Mouse (Mus musculus): ENCODE data around the gene Adh6a. TPM values are rescaled to one million over a fixed set of nuclear protein-coding genes. Genes with fewer than 3 reads are reported as not detected.

Adh6a gene
- total RNA-seq, 2 experiments from 2014 or later = not detected

DNA sequence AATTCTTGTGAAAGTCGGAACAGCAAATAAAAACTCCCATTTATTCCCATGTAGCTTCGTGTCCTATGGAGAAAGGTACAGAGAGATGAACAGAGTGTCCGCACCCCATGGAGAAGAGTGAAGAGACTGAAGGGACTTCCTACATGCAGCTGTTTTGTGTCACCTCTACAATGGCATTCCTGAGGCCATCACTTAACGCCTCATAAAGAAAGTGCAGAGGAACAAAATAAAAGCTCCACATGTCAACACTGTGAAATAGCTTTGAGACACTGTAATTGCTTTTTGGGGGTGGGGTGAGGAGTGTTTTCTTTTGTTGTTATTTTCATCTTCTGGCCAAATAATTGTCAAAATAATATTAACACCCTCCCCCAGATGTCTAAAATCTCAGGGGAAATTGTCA lies 10.4 kb upstream of the Adh6a start:
- intact Hi-C loops (cut with DNase I) = loop anchor here (5.0 kb wide), 1 partner anchor 80 kb away; no protein-coding TSS in a partner anchor
- no peak overlapping the region for H3K4me3 ChIP-seq
- TF ChIP-seq CTCF (IDR thresholded peaks at IDR 0.05) = no peak
- H3K27ac ChIP-seq = no peak overlapping the region
- no peak for DNase-seq

DNA sequence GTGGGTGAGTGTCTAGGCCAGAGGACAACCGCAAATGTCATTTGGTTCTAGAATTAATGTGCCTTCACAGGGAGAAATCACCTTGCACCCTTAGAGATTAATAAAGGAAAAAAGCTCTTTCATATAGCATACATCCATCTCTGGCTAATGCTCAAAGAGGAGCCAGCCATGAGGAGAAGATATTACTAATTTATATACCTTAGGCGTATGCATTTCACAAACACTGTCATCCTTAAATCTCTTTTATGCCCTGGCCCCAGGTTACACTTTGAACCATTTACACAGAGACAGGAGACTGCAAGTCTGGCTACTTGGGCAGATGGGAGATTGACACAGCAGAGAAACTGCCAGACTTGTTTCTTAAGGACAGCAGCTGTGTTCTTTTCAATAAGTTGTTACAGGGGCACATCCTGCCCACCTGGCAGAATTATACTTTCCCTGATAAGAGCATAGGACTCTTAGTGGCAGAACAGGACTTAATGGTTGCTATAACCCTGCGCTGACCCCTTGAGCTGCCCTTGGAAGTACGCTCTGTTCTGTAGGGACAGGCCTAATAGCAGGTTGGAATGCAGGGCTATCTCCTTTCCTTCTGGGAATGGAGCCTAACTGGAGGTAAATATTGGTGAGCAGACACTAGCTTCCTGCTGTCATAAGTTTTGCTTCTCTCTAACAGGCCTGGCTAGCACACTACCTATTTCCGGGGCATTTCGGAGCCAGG lies 9.2 kb upstream of the Adh6a start:
- Histone ChIP-seq H3K4me3 (no peak overlapping the region), H3K27ac (peak overlapping the region; percentile 80)
- intact Hi-C loops (cut with DNase I) = loop anchor here (5.0 kb wide), 1 partner anchor 82 kb away; no protein-coding TSS in a partner anchor
- peak; percentile 54 for DNase-seq
- TF ChIP-seq CTCF (IDR thresholded peaks at IDR 0.05) = no peak

DNA sequence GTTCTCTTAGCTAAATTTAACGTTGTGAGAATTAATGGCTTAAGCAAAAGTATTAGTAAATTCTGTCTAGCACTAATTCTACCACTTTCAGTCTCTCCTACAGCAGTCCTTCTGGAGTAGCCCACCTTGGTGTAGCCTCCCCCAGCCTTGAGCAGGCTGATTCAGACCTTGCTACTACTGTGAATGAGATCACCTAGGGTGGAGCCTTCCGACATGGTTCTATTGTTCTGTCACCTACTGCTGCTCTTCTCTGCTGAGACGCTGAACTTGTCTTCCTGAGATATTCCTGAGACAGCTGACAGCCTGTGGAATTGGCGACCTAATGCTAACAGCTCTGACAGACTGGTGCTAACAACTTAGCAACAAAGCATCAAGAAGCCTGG lies 8.6 kb upstream of the Adh6a start:
- TF ChIP-seq CTCF (IDR thresholded peaks at IDR 0.05) = no peak
- no peak overlapping the region for H3K4me3 ChIP-seq
- H3K27ac ChIP-seq = peak overlapping the region; percentile 80
- DNase-seq = no peak
- intact Hi-C loops (cut with DNase I) = loop anchor here (5.0 kb wide), 1 partner anchor 82 kb away; no protein-coding TSS in a partner anchor

DNA sequence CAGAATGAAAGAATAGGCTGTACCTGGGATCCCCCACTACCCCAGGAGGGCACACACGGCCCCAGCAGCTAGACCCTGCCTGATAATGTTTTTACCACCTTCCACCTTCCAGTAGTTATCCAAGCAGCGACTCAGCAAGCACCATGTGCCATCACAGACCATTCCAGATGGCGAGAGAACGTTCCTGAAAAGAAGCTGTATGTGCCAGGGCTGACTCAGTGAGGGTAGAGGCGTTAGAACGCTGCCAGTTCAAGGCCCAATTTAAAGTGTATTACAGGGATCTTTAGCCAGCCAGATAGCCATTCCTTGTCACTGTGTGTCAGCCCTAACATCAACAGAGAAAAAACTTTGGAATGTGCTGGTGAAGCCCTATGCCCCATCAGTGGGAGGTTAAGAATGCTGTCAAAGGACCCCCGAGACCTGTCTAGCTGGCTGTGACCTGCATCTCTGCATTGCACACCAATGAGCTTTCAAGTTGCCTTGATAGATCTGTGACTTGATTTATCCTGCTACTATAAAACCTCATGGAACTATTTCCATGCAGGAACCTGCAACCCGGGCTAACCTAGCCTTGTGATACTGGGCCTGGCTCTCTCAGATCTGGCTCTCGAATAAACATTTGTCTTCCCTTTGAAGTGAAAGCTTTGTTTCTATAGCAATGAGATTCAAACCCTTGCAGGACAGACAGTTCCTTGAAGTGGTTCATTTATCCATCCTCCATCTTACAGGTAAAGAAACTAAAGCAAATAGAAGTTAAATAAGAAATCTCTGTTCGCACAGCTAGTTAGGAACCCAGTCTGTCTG lies 7.4 kb upstream of the Adh6a start:
- Histone ChIP-seq H3K27ac (no peak overlapping the region), H3K4me3 (no peak overlapping the region)
- intact Hi-C loops (cut with DNase I) = no loop called here
- no peak for TF ChIP-seq CTCF (IDR thresholded peaks at IDR 0.05)
- DNase-seq = no peak

DNA sequence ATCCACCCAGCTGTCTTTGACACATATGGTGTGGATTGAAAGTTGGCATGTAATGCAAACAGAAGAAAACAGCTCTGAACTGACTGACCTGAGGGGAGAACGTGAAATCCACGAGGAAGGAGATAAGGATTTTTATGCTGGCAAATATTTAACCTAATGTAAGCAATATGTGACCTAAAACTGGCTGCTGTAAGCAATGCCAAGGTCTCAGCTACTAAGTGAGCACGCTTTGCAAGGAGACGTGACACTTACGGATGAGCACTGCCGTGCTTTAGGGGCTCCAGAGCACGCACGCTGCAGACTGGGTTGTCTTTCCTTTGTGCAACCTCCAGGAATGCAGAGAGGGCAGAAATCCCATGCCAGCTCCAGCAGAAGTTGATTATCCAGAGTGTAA lies 6.8 kb upstream of the Adh6a start:
- intact Hi-C loops (cut with DNase I) = no loop called here

DNA sequence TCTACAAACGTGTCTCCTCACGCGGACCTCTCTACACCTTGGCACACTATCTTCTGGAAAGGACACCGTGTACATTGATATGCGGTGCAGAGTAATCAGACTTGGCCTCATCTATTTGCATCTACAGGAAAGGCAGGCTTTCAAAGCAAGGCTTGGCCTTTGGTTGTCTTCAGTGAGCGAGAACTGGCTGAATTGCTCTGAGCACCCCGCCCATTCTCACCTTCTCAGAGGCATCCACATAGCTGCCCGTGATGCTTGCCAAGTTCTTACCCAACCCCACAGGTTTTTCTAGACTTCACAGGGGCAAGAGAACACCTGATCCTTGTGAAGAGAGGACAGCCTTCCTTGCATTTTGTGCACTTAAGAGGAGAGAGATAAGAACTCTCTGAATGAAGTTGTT lies 3.2 kb upstream of the Adh6a start:
- Histone ChIP-seq H3K4me3 (no peak overlapping the region), H3K27ac (no peak overlapping the region)
- TF ChIP-seq CTCF (IDR thresholded peaks at IDR 0.05) = no peak
- DNase-seq = no peak
- intact Hi-C loops (cut with DNase I) = loop anchor here (2.0 kb wide), 1 partner anchor 69 kb away; no protein-coding TSS in a partner anchor

More for the DNA sequence above, 6.8 kb upstream of the Adh6a start:
- H3K27ac ChIP-seq = no peak overlapping the region
- DNase-seq = no peak
- TF ChIP-seq CTCF (IDR thresholded peaks at IDR 0.05) = no peak
- no peak overlapping the region for H3K4me3 ChIP-seq

DNA sequence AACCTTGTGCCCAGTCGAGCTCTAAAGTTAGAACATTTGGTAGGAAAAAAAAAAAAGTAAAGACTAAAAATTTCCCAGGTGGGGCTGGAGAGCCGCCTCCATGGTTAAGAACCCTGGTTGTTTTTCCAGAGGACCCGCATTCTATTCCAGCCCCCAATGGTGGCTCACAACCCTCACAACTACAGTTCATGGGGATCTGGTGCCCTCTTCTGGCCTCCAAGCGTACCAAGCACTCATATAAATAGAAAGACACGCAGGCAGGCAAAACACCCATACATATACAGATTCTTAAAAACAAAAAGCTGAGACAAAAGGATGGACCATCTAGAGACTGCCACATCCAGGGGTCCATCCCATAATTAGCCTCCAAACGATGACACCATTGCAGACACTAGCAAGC lies 2.1 kb upstream of the Adh6a start:
- intact Hi-C loops (cut with DNase I) = loop anchor here (2.0 kb wide), 1 partner anchor 70 kb away; no protein-coding TSS in a partner anchor
- peak; percentile 50 for TF ChIP-seq CTCF (IDR thresholded peaks at IDR 0.05)
- H3K27ac ChIP-seq = no peak overlapping the region
- H3K4me3 ChIP-seq = no peak overlapping the region
- peak; percentile 27 for DNase-seq

DNA sequence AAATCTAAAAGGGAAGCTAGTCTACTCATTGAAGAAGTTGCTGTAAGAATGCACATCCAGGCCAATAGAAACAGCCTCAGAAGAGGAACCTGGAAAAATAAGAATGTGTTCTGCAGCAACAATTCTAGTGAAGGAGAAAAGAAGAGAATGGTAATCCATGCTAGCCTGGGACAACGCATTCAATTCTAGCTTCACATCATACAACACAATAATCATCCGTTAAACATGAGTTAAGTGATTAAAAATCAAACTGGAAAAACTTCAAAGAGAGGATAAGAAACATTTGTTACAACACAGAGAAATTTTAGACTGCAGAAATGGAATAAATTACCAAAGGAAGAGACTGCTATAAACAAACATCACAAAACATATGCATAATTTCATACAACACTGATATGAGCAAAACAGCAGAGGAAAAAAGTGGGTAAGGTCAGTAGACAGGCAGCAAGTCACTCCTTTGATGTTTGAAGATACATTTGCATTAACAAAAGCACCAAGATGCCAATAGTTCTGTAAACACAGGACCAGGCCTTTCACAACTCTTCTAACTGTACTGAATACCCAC lies 3.9 kb downstream of the Adh6a start:
- intact Hi-C loops (cut with DNase I) = no loop called here
- H3K27ac ChIP-seq = no peak overlapping the region
- no peak for DNase-seq
- H3K4me3 ChIP-seq = no peak overlapping the region
- TF ChIP-seq CTCF (IDR thresholded peaks at IDR 0.05) = no peak

DNA sequence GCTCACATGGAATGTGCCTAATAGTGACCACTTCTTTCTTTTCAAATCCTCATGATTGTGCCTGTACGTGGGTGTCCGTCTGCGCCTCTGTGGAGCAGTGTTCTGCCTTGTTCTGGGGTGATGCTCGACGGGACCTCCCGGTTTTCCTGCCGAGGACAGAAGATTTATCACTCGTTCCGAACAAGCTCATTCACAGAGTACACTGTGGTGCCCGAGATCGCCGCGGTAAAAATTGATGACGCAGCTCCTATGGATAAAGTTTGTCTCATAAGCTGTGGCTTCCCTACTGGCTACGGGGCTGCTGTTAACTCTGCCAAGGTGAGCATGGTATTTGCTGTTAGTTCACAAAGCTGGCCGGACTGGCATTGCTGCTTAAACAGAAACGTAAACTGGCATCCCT lies 11.9 kb downstream of the Adh6a start:
- H3K27ac ChIP-seq = no peak overlapping the region
- DNase-seq = no peak
- TF ChIP-seq CTCF (IDR thresholded peaks at IDR 0.05) = no peak
- intact Hi-C loops (cut with DNase I) = no loop called here
- H3K4me3 ChIP-seq = no peak overlapping the region

DNA sequence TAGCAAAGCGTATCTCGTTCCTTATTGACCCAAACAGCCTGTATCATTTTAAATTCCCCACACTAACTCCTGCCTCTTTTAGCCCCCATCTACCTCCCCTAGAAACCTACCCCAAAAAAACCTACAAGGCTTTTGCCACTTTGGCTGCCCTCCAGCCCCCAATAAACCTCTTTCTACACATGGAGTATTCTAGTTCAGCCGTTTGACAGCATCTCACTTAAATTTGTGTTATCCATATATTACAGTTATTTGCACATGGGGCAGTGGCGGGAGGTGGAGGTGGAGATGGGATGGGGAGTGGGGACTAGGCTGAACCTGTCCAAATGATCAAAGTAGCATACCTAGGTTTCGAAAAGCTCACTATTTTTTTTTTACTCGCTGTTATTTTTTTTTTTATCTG lies 12.4 kb downstream of the Adh6a start:
- H3K4me3 ChIP-seq = no peak overlapping the region
- intact Hi-C loops (cut with DNase I) = no loop called here
- no peak for DNase-seq
- H3K27ac ChIP-seq = no peak overlapping the region
- TF ChIP-seq CTCF (IDR thresholded peaks at IDR 0.05) = no peak

DNA sequence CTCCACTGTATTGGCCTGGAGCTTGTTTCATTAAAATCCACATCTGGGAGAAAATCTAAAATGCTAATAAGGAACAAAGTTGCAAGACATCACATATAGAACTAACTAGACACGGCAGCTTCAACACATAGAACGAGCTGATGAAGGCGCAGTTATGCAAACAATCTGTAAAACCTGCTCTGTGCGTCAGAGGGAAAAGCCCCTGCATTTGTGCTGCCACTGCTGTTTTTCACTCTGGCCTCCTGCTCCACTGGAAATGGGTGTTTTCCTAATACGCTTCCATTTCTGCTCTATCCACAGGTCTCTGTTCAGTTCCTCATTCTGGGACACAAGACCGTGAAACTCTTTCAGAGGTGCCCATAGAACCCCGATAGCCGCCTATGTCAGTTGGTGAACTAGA lies 20.8 kb downstream of the Adh6a start:
- no peak for TF ChIP-seq CTCF (IDR thresholded peaks at IDR 0.05)
- Histone ChIP-seq H3K27ac (no peak overlapping the region), H3K4me3 (no peak overlapping the region)
- no peak for DNase-seq
- intact Hi-C loops (cut with DNase I) = no loop called here

DNA sequence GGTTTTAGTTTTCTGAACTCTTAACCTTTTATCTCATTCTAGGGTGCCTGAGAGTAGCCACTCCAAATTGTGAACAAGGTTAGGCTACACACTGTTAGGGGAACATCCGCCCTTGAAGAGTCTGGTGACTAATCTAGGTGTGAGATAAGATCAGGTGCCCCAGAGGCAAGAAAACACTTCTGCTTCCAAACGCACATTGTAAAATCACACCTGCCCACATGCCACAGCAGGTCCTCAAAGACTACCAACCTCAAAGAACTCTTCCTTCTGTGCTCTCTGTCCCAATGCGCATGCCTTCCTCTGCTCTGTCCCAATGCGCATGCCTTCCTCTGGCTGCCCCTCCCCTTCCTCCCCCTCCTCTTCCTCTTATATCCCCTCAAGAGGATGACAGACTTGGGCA lies 21.2 kb downstream of the Adh6a start:
- no peak overlapping the region for H3K27ac ChIP-seq
- intact Hi-C loops (cut with DNase I) = no loop called here
- H3K4me3 ChIP-seq = no peak overlapping the region
- TF ChIP-seq CTCF (IDR thresholded peaks at IDR 0.05) = no peak
- DNase-seq = no peak

DNA sequence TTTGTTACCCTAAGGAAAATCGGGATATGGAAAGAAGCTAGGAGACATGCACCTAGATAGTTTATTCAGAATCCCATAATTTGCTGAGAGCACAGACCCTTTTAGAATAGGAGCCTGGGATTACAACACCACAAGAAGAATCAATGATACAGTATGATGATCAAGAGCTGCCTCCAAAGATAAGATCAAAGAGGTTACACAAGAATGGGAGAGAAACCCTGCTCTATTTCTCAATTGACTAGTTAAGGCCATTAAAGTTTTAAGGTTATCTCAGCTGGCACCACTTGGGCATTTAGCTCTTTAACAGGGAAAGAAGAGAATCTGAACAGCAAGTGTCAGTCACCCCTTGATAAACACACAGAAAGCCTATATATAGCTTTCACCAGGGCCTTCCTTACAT lies 22.5 kb downstream of the Adh6a start:
- intact Hi-C loops (cut with DNase I) = no loop called here

More for the DNA sequence above, 22.5 kb downstream of the Adh6a start:
- Histone ChIP-seq H3K27ac (no peak overlapping the region), H3K4me3 (no peak overlapping the region)
- no peak for TF ChIP-seq CTCF (IDR thresholded peaks at IDR 0.05)
- no peak for DNase-seq

All from gastrocnemius, adult 2 months (tissue).